ENCODE assay signal across 11 mouse cellular contexts in genomic region chr10:94107168-94107567, GRCm38 (mm10). TPM values are rescaled to one million over a fixed set of nuclear protein-coding genes. Genes with fewer than 3 reads are reported as not detected.
DNase-seq lines count a peak whose midpoint lies in the region; ATAC-seq and TF ChIP-seq lines count a peak whose summit lies in the region.
"Had no signal": no experiment of that assay in that cellular context is flagged by ENCODE, and none has a peak within 500 bp of the region (broad histone marks: within the 10 kb centered on the region; RNA-seq: fewer than 3 reads in every experiment).

No protein-coding gene starts in this region.

- intact Hi-C loops in gastrocnemius, postnatal 36 days (cut with DNase I), result no loop called here
- intact Hi-C loops in heart, adult 2 months (cut with DNase I), result no loop called here

- no peak; the same call in 1 of the 2 replicates for TF ChIP-seq POLR2A in heart, adult 2 months (IDR thresholded peaks at IDR 0.05; ENCODE audit: insufficient read depth, low read depth, low read length)

- peak overlapping the region; percentile 47 for H3K27ac ChIP-seq in heart, adult 2 months
- no peak overlapping the region for H3K27ac ChIP-seq in kidney, embryonic 16.5 days (ENCODE audit: low read length)
- H3K27ac ChIP-seq: stomach, embryonic 15.5 days had no signal

- H3K27me3 ChIP-seq in heart, adult 2 months (ENCODE audit: control insufficient read depth, insufficient read depth, low read length), result no peaks in the 10 kb centered on the region
- no peaks in the 10 kb centered on the region for H3K27me3 ChIP-seq in kidney, embryonic 16.5 days (ENCODE audit: insufficient read depth, low read length)
- H3K27me3 ChIP-seq: stomach, embryonic 15.5 days had no signal

- H3K36me3 ChIP-seq in heart, adult 2 months (ENCODE audit: control insufficient read depth, insufficient read depth, low read length), result no peaks in the 10 kb centered on the region
- 0 out of 2 replicates have a peak, but pooled peaks cover 2% of the 10 kb centered on the region for H3K36me3 ChIP-seq in kidney, embryonic 16.5 days (ENCODE audit: insufficient read depth, low read length)

- H3K79me2 ChIP-seq in heart, adult 2 months (replicated peaks; ENCODE audit: control insufficient read depth, insufficient read depth, low read length), result no peaks in the 10 kb centered on the region

- peak overlapping the region; percentile 16; the same call in 1 of the 2 replicates for H3K4me3 ChIP-seq in heart, adult 2 months
- H3K4me3 ChIP-seq in kidney, embryonic 16.5 days (ENCODE audit: low read length), result no peak overlapping the region
- H3K4me3 ChIP-seq: stomach, embryonic 15.5 days had no signal

- TF ChIP-seq CTCF in heart, adult 2 months (IDR thresholded peaks at IDR 0.05), result no peak

- peak; percentile 42; the same call in 1 of the 2 replicates for ATAC-seq in kidney, embryonic 16.5 days (ENCODE audit: low FRiP score, low TSS enrichment)
- ATAC-seq: activated CD4-positive, CD25-positive, alpha-beta regulatory T cell, adult 4 months; midbrain, embryonic 16.5 days had no signal

- 33% methylated on average over 4 of the region's 4 CpGs for WGBS in heart, adult 2 months
- 25% methylated on average over 4 of the region's 4 CpGs for WGBS in kidney, embryonic 16.5 days

- H3K9me3 ChIP-seq in kidney, embryonic 16.5 days (ENCODE audit: low read length), result no peaks in the 10 kb centered on the region
- H3K9me3 ChIP-seq: stomach, embryonic 15.5 days had no signal

- 0 out of 2 replicates have a peak, but pooled peaks have one; percentile 55 for TF ChIP-seq EP300 in heart, adult 2 months (IDR thresholded peaks at IDR 0.05; ENCODE audit: insufficient read depth, low read depth, low read length)

- H3K4me2 ChIP-seq in kidney, embryonic 16.5 days (replicated peaks; ENCODE audit: low read depth, low read length), result no peak overlapping the region
- H3K4me2 ChIP-seq: stomach, embryonic 15.5 days had no signal

- H3K9ac ChIP-seq in heart, adult 2 months (ENCODE audit: low read depth, low read length), result no peak overlapping the region
- H3K9ac ChIP-seq in kidney, embryonic 16.5 days (replicated peaks; ENCODE audit: low read length), result no peak overlapping the region
- H3K9ac ChIP-seq: stomach, embryonic 15.5 days had no signal

- H3K4me1 ChIP-seq in heart, adult 2 months (ENCODE audit: control insufficient read depth, insufficient read depth, low read length), result peaks cover 5% of the 10 kb centered on the region
- no peaks in the 10 kb centered on the region for H3K4me1 ChIP-seq in kidney, embryonic 16.5 days (ENCODE audit: insufficient read depth, low read length)
- H3K4me1 ChIP-seq: stomach, embryonic 15.5 days had no signal

- DNase-seq in gastrocnemius, postnatal 25 days, result peak; percentile 11
- no peak for DNase-seq in gastrocnemius, postnatal 36 days
- DNase-seq in heart, adult 2 months, result peak in 1 of 2 experiments; percentile 54
- peak; percentile 58 for DNase-seq in lung, postnatal 25 days (ENCODE audit: low spot score)
- no peak for DNase-seq in ovary, postnatal 10 days (ENCODE audit: low spot score)
- DNase-seq in urinary bladder, adult 2 months (ENCODE audit: low spot score), result no peak
- no peak for DNase-seq in layer of hippocampus, postnatal 25 days (ENCODE audit: extremely low spot score in 1 of 2, low spot score in 1 of 2)

RNA-seq across cellular contexts. Expression of gene Nr2c1, which starts 40.7 kb away (rescaled TPM):
- total RNA-seq in gastrocnemius, postnatal 25 days (2021), result 1 to 10 TPM; 5.4 to 6.1 TPM
- total RNA-seq in gastrocnemius, postnatal 36 days (2021), result 1 to 10 TPM; 5.5 to 7.4 TPM
- total RNA-seq in heart, adult 2 months (2021), result 1 to 10 TPM; 6.1 to 6.6 TPM
- polyA plus RNA-seq in heart, adult 2 months (2012; rRNA removed), result 3.3 and 4.3 TPM in 2 replicates
- polyA plus RNA-seq in kidney, embryonic 16.5 days (2015; fragmentation: Nextera tagmentation; extraction: Ambion mirVana), result 9.5 and 10.0 TPM in 2 replicates
- polyA plus RNA-seq in urinary bladder, adult 2 months (2012; rRNA removed), result 13.8 and 14.0 TPM in 2 replicates
- total RNA-seq in layer of hippocampus, postnatal 25 days (2021), result 1 to 10 TPM; 8.3 to 9.1 TPM

Comparison
In these comparisons a context has a peak if more than half of its experiments do, and no peak if none do; other contexts are left out.
1. DNase-seq: peak in gastrocnemius, postnatal 25 days (single experiment) and lung, postnatal 25 days (single experiment); none in gastrocnemius, postnatal 36 days (0 of 2), ovary, postnatal 10 days (single experiment), urinary bladder, adult 2 months (single experiment) and layer of hippocampus, postnatal 25 days (0 of 2).